Mouse (Mus musculus) liver, adult 2 months (tissue): Measurements from ENCODE around the gene Gm4312.
"Not testable (repeated sequence)": the region's sequence is repeated elsewhere in the genome, so short reads cannot be mapped to it uniquely, and the experiment has no call there.

Experiments used
- CTCF ChIP-seq: fragments of 200-500 bp; IDR thresholded peaks from 2 replicates; pipeline ENCODE4 v1.5.1; 2011; ENCODE audit warnings: low read depth, low read length, control low read depth
- POLR2A ChIP-seq: fragments of 200-500 bp; IDR thresholded peaks from 2 replicates; pipeline ENCODE4 v1.6.1; 2011; ENCODE audit warnings: low read length, control low read depth; ENCODE audit not compliant: insufficient read depth; ENCODE audit errors: extremely low read depth

GRCm38 (mm10) chr10:100382460-100382859, at the start of gene Gm4312:
- TF ChIP-seq POLR2A, CTCF: not testable (repeated sequence)
